Mouse (Mus musculus): ENCODE data around the gene Map3k21. TPM values are rescaled to one million over a fixed set of nuclear protein-coding genes. Genes with fewer than 3 reads are reported as not detected.

The Map3k21 gene
- polyA plus RNA-seq (2014; fragmentation: Illumina TruSeq; extraction: RNeasy Lipid Tissue Mini Kit (QIAGEN cat#74804); ENCODE audit: low replicate concordance): 12.6 TPM

DNA sequence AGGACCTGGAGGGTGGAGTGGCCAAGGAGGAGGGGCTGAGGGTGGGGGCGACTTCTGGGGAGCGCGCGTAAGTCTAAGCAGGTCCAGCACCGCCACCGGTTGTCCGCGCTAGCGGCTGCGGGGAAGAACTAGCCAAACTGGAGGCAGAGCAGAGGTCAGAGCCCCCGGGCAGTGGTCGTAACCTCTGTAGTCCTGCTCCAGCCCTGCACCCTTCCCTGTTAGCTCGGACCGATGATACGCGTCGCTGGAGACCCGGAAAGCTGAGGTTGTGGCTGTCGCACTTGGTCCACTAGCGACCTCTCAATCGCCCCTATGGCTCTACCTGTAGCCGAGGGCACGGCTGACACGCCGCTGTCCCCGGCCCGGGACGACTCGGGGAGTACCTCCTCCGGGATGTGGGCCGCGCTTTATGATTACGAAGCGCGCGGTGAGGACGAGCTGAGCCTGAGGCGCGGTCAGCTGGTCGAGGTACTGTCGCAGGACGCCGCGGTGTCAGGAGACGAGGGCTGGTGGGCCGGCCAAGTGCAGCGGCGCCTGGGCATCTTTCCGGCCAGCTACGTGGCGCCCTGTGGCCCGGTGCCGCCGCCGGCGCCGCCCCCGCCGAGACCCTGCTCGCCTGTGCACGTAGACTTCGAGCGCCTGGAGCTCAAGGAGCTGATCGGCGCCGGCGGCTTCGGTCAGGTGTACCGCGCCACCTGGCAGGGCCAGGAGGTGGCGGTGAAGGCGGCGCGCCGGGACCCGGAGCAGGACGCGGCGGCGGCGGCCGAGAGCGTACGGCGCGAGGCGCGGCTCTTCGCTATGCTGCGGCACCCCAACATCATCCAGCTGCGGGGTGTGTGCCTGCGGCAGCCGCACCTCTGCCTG, at the start of gene Map3k21:
Map3k21 (plus strand) TSS at position 86 of the 864 bp plus-strand sequence.

DNA sequence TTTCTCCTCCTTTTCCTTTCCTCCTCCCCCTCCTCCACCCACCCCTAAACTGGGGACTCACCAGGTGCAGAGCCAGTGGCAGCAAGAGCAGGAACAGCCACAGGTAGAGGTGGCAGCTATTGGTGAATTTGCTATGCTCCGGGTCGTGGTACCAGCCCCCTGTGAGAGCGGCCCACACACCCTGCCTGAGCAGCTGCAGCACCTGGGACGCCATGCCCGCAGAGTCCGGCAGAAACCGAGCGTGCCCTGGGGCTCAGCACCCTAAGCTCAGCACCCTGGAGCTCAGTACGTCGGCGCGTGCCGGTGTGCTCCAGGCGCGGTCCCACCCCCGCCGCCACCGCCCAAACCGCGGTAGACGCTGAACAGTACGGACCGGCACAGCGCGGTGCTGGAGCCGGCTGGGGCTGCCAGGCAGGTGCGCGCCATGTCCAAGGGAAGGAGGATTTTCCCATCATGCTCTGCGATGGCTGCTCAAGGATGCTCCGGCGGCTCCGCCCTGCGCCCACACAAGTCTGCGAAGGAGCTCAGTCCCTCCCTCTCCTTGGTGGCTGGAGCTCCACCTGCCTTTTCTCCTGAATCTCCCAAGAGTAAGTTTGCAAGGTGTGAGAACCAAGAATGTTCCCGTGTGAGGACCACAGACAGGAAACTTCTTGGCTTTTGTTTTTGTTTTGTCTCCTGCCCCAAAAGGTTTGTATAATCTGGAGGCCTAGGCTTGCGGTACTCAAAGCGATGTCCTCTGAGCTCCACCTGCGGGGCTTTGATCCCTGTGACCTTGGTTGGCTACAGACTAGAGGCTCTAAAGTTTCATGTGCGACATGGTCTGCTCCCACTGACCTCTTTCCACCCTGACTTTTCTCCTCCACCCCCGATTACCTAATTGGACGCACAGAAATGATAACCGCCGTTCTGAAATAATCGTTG, 12.1 kb upstream of the Map3k21 start, which contains the start of gene Pcnx2:
Pcnx2 (minus strand) TSS at position 450 of the 921 bp plus-strand sequence.

DNA sequence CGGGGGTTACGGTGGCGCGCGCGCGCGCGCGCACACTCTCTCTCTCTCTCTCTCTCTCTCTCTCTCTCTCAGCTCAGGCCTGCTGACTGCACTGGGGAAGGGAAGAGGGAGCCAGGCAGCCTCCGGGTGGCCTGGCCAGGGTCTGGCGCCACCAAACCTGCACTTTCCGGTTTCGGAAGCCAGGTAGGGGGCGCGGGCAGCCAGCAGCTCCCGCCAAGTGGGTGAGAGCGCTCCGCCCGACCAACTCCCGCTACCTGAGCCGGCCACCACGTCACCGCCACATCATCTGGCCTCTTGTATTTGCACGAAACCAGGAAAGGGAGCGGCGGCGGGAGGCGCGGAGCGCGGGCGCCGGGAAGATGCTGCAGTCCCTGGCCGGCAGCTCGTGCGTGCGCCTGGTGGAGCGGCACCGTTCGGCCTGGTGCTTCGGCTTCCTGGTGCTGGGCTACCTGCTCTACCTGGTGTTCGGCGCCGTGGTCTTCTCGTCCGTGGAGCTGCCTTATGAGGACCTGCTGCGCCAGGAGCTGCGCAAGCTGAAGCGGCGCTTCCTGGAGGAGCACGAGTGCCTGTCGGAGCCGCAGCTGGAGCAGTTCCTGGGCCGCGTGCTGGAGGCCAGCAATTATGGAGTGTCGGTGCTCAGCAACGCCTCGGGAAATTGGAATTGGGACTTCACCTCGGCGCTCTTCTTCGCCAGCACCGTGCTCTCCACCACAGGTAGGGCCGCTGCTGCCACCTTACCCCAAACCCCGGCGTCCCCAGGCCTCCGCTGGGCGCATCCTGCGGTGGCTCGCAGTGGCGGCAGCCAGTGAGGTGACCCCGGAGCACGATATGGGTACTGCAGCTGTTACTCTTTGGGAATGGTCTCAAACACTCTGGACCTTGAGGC, 85.1 kb downstream of the Map3k21 start, which contains the start of gene Kcnk1:
Kcnk1 (plus strand) TSS at position 70 of the 886 bp plus-strand sequence.

Other genes with a start within 250 kb of the Map3k21 start
- gene Map10, start 240.6 kb upstream of the Map3k21 start, polyA plus RNA-seq (2014; fragmentation: Illumina TruSeq; extraction: RNeasy Lipid Tissue Mini Kit (QIAGEN cat#74804); ENCODE audit: low replicate concordance): 3.2 TPM
- 5.1 TPM for gene Ntpcr, start 180.5 kb upstream of the Map3k21 start, polyA plus RNA-seq (2014; fragmentation: Illumina TruSeq; extraction: RNeasy Lipid Tissue Mini Kit (QIAGEN cat#74804); ENCODE audit: low replicate concordance)
- gene Pcnx2, start 12.1 kb upstream of the Map3k21 start, polyA plus RNA-seq (2014; fragmentation: Illumina TruSeq; extraction: RNeasy Lipid Tissue Mini Kit (QIAGEN cat#74804); ENCODE audit: low replicate concordance): not detected
- 32.9 TPM for gene Kcnk1, start 84.7 kb downstream of the Map3k21 start, polyA plus RNA-seq (2014; fragmentation: Illumina TruSeq; extraction: RNeasy Lipid Tissue Mini Kit (QIAGEN cat#74804); ENCODE audit: low replicate concordance)

Data from small intestine, adult 10 weeks (tissue).